Mouse (Mus musculus) C2C12 (cell line): ENCODE results near the gene Dock2.

Experiments
- CTCF ChIP-seq: IDR thresholded peaks from one replicate; pipeline ENCODE4 v1.5.1; 2011; ENCODE audit not compliant: control insufficient read depth, insufficient read depth, insufficient read length
- MAX ChIP-seq: IDR thresholded peaks from one replicate; pipeline ENCODE4 v1.6.1; 2011; ENCODE audit warnings: mild to moderate bottlenecking, control low read depth
- MYOD1 ChIP-seq: IDR thresholded peaks from one replicate; pipeline ENCODE4 v1.6.1; 2011; ENCODE audit warnings: low read depth; ENCODE audit not compliant: control insufficient read depth, insufficient read length

DNA sequence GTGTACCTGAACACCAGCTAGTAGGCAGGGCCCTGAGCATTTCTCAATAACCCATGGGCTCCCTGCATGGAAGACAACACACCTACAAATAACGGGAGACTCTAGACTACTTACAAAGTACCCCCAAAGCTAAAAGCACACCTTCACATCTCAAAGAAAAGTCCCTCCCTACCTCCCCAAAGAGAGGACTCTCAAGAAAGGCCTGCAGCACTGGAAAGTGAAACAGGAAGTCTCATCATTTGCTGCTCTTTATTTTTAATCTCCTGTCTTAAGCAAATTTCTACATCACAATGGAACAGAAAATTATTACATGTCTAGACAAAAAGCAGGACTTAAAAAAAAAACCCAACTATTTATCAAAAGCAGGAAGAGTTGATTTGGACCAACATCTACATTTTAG lies 378.4 kb downstream of the Dock2 start:
- TF ChIP-seq MYOD1 (no peak), CTCF (no peak), MAX (no peak)
